Comparison of ENCODE assay signal across 8 mouse cellular contexts in the genomic region with DNA sequence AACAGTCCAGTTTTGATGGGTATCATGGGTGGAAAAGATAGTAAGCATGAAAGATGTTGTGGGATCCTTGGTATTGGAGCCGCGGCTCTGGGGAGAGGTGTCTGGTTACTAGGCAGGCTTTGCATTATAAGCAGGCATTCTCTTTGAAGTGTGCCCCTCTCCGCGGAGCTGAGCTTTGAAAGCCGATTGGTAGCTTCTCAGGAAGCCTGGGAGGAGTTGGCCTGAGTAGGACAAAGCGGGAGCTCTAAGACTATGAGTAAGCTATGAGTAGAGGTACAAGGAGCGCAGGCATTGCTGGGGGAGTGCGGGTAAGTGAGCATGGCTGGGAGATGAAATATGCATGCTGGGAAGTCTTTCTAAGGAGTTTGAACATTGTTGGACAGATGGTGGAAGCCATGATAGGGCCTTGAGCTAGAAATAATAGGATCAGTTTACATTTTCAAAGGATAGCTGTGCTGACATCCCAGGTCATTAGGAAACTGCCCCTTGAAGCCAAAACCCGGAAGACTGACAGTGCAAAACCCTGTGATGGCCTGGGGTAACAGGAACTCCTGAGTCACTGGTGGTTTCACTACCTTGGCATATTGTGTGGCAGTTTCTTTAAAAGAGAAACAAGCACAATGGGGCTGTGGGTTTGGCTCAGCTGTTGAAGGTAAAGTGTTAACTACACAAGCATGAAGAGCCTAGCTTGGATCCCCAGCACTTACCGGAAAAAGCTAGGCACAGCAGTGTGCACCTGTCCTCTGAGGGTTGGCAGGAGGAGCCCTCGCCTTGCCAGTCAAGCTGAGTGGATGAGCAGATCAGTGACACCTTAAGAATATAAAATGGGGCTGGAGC. TPM values are rescaled to one million over a fixed set of nuclear protein-coding genes. Genes with fewer than 3 reads are reported as not detected.
DNase-seq lines count a peak whose midpoint lies in the region; ATAC-seq and TF ChIP-seq lines count a peak whose summit lies in the region.

No protein-coding gene starts in this region.

- no peaks in the 10 kb centered on the region for H3K27me3 ChIP-seq in hindbrain, embryonic 13.5 days

- peak overlapping the region; percentile 40 for H3K9ac ChIP-seq in hindbrain, embryonic 13.5 days

- H3K27ac ChIP-seq in left cerebral cortex, adult 2 months, result no peak overlapping the region
- peak overlapping the region; percentile 45 for H3K27ac ChIP-seq in hindbrain, embryonic 13.5 days

- peaks cover 20% of the 10 kb centered on the region for H3K4me1 ChIP-seq in hindbrain, embryonic 13.5 days (replicated peaks)

- 19% methylated on average over 11 of the region's 11 CpGs for WGBS in hindbrain, embryonic 13.5 days

- no peak for ATAC-seq in hindbrain, embryonic 13.5 days (ENCODE audit: low FRiP score)
- no peak for ATAC-seq in erythroid progenitor cell, adult 5-6 weeks (replicated peaks; ENCODE audit: low FRiP score, poor library complexity, severe bottlenecking)

- no peak for TF ChIP-seq CTCF in left cerebral cortex, adult 2 months (IDR thresholded peaks at IDR 0.05)

- peak overlapping the region; percentile 72 for H3K4me2 ChIP-seq in hindbrain, embryonic 13.5 days

- DNase-seq in left cerebral cortex, postnatal 4 days, result peak; percentile 21
- no peak for DNase-seq in left cerebral cortex, adult 2 months (ENCODE audit: extremely low spot score in 1 of 2, low spot score in 2 of 2)
- peak; percentile 34 for DNase-seq in c-Kit-positive CD71-negative TER-119-negative erythroid progenitor cells, embryonic 14.5 days (ENCODE audit: low read depth)
- DNase-seq in mesoderm, embryonic 11.5 days (ENCODE audit: low read depth, low spot score), result peak; percentile 78
- peak; percentile 57 for DNase-seq in thymus, postnatal 14 days
- DNase-seq in kidney, adult 8-10 months, result no peak

- H3K4me3 ChIP-seq in left cerebral cortex, adult 2 months, result no peak overlapping the region; the same call in 1 of the 2 replicates
- peak overlapping the region; percentile 12 for H3K4me3 ChIP-seq in hindbrain, embryonic 13.5 days

- intact Hi-C loops in left cerebral cortex, postnatal 4 days (cut with DNase I), result loop anchor here (10.0 kb wide), 1 partner anchor 158 kb away; no protein-coding TSS in a partner anchor
- intact Hi-C loops in left cerebral cortex, adult 2 months (cut with DNase I), result no loop called here

- H3K36me3 ChIP-seq in hindbrain, embryonic 13.5 days, result peaks cover 12% of the 10 kb centered on the region

- no peaks in the 10 kb centered on the region for H3K9me3 ChIP-seq in hindbrain, embryonic 13.5 days

RNA-seq across cellular contexts. Expression of a gene that starts 2.5 kb away (rescaled TPM):
- total RNA-seq in left cerebral cortex, postnatal 4 days (2021), result 10 to 100 TPM in 1 of 2 experiments, 1 to 10 TPM in 1; 7.5 to 11.6 TPM
- 10 to 100 TPM in 1 of 2 experiments, 1 to 10 TPM in 1; 7.3 to 12.3 TPM for total RNA-seq in left cerebral cortex, adult 2 months (2021)
- polyA plus RNA-seq in hindbrain, embryonic 13.5 days (2015; fragmentation: Nextera tagmentation; extraction: Ambion mirVana), result 7.0 and 8.3 TPM in 2 replicates
- total RNA-seq in erythroid progenitor cell, adult 5-6 weeks (2015; ENCODE audit: low replicate concordance), result 5.0 and 11.5 TPM in 2 replicates
- total RNA-seq in erythroid progenitor cell, adult 5-6 weeks (2017; ENCODE audit: low replicate concordance), result 10.0 and 27.3 TPM in 2 replicates

RNA-seq across cellular contexts. Expression of a gene that starts 58.7 kb away (rescaled TPM):
- 10 to 100 TPM; 89.0 to 90.1 TPM for total RNA-seq in left cerebral cortex, postnatal 4 days (2021)
- total RNA-seq in left cerebral cortex, adult 2 months (2021), result 10 to 100 TPM; 93.0 to 95.4 TPM
- 66.1 and 70.9 TPM in 2 replicates for polyA plus RNA-seq in hindbrain, embryonic 13.5 days (2015; fragmentation: Nextera tagmentation; extraction: Ambion mirVana)
- total RNA-seq in erythroid progenitor cell, adult 5-6 weeks (2015; ENCODE audit: low replicate concordance), result 12.3 and 18.4 TPM in 2 replicates
- total RNA-seq in erythroid progenitor cell, adult 5-6 weeks (2017; ENCODE audit: low replicate concordance), result 16.5 and 19.1 TPM in 2 replicates

Comparison
In these comparisons a context has a peak if more than half of its experiments do, and no peak if none do; other contexts are left out.
1. DNase-seq: peak in left cerebral cortex, postnatal 4 days (single experiment), c-Kit-positive CD71-negative TER-119-negative erythroid progenitor cells, embryonic 14.5 days (single experiment), mesoderm, embryonic 11.5 days (single experiment) and thymus, postnatal 14 days (single experiment); none in left cerebral cortex, adult 2 months (0 of 2) and kidney, adult 8-10 months (0 of 2).
2. RNA of a gene that starts 58.7 kb away (total RNA-seq): 93.0 to 95.4 TPM in left cerebral cortex, adult 2 months and 89.0 to 90.1 TPM in left cerebral cortex, postnatal 4 days; 12.3 to 19.1 TPM in erythroid progenitor cell, adult 5-6 weeks; every median in the first group is over 4 times any median in the second.